Mouse (Mus musculus) left cerebral cortex, adult 2 months (tissue): Measurements from ENCODE around the gene Kynu. TPM values are rescaled to one million over a fixed set of nuclear protein-coding genes. Genes with fewer than 3 reads are reported as not detected.

Experiments used
- DNase-seq, 2 experiments: peaks; one replicate each; pipeline ENCODE4 v3.0.0; 2021 to 2022; ENCODE audit warnings: low spot score in 2 of 2, mixed read lengths in 1 of 2; ENCODE audit errors: extremely low spot score in 1 of 2
- H3K27ac ChIP-seq: fragments of 200-600 bp; 2 replicates; pipeline ENCODE4 v1.8.1; 2022
- H3K4me3 ChIP-seq: fragments of 200-600 bp; 2 replicates; pipeline ENCODE4 v1.8.1; 2022
- CTCF ChIP-seq: fragments of 200-600 bp; IDR thresholded peaks from 2 replicates; pipeline ENCODE4 v1.8.1; 2022; ENCODE audit warnings: antibody characterized with exemption, mild to moderate bottlenecking, moderate library complexity
- intact Hi-C: fragments of 180-260 bp; cut with DNase I; formaldehyde crosslinking; loops from one replicate; pipeline ENCODE4 v1.15.1; 2025
- total RNA-seq, 2 experiments: library from RNA; stranded (reverse); gene quantifications; 2 replicates each; pipeline ENCODE4 v1.2.3; 2021

The Kynu gene
- total RNA-seq, 2 experiments from 2014 or later, result not detected

DNA sequence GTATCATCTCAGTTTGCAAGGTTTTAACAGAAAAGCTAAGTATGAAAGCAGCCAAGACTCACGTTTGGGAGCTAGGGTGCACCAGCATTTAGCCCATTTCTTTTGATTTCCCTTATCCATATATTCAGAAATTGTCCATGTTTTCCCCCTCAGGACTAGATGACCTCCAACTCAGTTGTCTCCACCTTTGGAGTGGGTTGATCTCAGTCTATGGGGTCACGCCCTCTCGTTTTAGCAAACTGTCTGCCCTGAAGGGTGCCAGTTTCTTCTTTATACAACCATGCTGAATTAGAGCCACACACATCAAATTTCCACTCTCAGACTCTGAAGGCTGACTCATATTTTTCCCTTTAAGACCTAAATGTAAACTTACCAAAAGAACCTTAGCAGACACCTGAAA, 119.0 kb downstream of the Kynu start:
- TF ChIP-seq CTCF, result no peak
- no peak for DNase-seq
- intact Hi-C loops, result no loop called here
- Histone ChIP-seq H3K4me3 (no peak overlapping the region), H3K27ac (no peak overlapping the region)

DNA sequence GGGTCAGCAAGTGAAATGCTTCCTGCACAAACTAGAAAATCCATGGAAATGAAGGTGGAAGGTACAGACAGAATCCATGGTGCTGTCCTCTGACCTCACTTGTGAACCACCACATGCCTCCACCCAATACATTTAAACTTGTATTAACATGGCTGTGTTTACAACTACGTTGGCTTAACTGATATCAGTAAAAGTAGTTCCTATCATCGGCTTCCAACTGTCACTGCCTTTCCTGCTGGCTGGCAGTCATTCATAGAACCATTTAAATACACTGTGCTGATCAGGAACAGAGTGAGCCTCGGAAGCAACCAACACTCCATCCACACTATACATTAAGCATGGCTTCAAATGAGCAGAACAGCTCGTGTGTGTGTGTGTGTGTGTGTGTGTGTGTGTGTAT, 120.1 kb downstream of the Kynu start:
- no peak for TF ChIP-seq CTCF
- Histone ChIP-seq H3K27ac (no peak overlapping the region), H3K4me3 (no peak overlapping the region)
- intact Hi-C loops, result no loop called here
- DNase-seq, result no peak

DNA sequence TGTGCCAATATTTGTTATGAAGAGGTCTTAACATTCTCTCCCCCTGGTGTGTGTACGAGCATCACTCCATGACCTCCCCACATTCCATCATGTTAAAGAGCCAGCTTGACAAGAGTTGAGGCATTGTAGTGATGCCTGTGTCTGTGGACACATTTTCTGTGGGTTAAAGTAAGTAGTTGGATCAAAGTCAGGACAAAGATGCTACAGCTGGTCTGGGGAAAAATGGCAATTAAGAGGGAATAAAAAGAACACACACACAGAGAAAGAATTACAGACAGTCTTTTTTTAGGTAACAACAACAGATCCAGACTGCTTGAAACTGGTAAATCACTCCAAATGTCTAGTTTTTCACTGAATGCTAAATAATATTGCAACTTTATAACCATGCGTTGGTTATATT, 135.3 kb downstream of the Kynu start:
- Histone ChIP-seq H3K4me3 (no peak overlapping the region), H3K27ac (no peak overlapping the region)
- TF ChIP-seq CTCF, result no peak
- intact Hi-C loops, result no loop called here
- DNase-seq, result no peak

DNA sequence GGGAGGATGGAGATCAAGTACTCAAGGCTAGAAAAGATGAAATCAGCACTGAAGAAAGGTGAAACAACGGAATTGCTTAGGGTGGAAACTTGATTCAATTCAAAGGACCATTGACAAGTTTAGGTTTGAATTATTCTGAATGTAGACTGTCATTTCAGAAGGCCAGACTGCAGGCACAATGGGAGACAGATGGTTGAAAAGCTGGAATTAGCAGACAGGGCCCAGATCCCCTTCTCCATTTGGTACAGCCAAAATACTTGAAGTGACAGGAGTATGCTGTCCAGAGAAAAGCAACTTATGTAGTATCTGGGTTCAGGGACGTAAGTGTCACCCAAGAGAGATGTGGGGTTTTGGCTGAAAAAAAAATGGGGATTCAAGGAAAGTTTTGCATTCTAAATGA, 136.2 kb downstream of the Kynu start:
- no peak for TF ChIP-seq CTCF
- no peak for DNase-seq
- no peak overlapping the region for H3K4me3 ChIP-seq
- H3K27ac ChIP-seq, result no peak overlapping the region; the same call in 1 of the 2 replicates
- intact Hi-C loops, result loop anchor here (1.0 kb wide), 1 partner anchor 21 kb away; no protein-coding TSS in a partner anchor

DNA sequence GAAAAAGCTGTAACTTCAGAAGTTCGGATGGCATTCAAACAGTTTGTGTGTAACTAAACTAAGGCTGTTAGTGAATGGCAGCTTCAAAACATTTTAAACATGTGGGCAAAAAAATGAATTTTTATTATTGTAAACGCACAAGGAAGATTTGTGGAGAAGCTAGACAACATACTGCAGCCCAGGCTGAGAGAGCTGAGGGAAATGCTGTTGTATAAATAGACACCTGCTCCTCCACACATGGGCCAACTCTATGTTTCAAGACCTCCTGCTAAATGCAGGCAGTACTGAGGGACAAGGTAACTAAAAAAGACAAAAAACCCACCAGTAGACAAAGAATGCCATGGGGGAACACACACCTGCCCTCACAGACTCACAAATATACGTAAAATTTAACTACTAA, 140.5 kb downstream of the Kynu start:
- Histone ChIP-seq H3K27ac (no peak overlapping the region), H3K4me3 (no peak overlapping the region)
- no peak for TF ChIP-seq CTCF
- intact Hi-C loops, result no loop called here
- no peak for DNase-seq

DNA sequence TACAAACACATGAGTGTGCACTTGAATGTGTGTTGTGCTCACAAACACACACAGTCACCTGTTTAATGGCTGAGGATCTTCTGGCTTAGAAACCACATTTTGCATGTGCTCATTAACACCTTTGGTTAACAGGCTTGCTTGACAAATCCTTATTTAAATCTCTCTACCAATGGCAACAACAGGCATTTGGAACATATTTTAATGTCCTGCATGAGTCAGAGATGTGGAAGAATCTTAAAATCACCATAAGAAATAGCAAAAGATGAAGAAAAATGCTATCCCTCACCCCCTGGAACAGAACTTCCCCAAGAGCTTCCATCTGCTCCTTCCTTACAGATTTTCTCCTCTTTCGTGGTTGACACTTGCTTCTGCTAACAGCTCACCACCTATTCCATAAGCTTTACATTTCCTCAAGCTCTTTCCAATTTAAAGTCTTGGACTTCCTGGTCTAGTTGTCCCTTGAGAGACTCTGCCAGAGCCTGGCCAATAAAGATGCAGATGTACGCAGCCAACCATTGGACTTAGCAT, 157.5 kb downstream of the Kynu start:
- Histone ChIP-seq H3K4me3 (no peak overlapping the region), H3K27ac (peak overlapping the region; percentile 29)
- no peak for DNase-seq
- intact Hi-C loops, result loop anchor here (1.0 kb wide), 1 partner anchor 21 kb away; no protein-coding TSS in a partner anchor
- no peak for TF ChIP-seq CTCF

DNA sequence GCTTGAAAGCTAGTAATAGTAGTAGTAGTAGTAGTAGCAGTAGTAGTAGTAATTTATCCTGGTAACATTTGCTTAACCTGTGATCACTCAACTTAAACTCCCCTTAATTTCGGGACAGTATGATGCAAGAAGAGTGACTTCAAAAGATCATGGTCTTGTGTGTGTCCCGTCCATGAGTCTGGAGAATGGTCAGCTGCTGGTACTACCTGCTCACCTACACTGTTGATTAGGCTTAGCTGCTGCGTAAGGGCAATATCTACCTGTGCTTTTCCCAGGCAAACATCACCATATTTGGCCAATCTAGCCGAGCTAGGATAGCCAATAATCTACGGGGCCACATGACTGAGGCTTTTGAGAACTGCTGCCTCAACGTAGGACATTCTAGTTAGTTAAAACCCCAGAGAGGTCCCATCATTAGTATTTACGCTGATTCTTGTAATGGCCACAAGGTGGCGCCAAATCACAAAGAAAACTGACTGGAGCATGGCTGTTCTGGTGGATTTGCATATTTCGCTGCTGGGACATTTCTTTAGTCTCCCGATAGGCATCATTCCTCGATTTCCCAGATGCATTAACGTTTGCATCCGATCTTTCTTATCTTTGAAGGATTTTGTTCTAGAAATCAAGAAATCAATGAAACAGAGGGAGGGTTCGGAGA, 167.4 kb downstream of the Kynu start:
- Histone ChIP-seq H3K27ac (no peak overlapping the region), H3K4me3 (0 out of 2 replicates have a peak overlapping the region, but pooled peaks have one; percentile 24)
- DNase-seq, result peak; percentile 62 to 63
- TF ChIP-seq CTCF, result peak; percentile 88
- intact Hi-C loops, result loop anchor here (1.0 to 2.0 kb wide), 3 partner anchors 65 to 180 kb away; no protein-coding TSS in a partner anchor

DNA sequence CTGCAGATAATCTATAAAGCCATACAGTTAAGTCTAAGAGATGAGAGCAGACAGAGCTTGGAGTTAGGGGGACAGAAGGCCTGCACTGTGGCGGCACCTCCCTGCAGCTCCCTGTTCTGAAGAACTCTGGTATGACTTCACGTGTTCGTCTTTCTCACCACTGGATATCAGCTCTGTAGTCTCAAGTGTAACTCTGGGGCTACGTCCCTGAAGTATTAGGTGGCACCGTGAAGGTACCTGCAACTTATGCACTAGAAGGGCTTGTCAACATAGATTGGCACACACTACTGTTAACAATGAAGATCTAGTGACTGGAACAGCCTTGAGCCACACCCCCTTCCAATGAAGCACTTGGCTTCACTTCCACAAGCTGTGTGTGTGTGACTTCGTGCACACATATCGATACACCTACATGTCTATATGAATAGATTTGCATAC, 168.0 kb downstream of the Kynu start:
- no peak for DNase-seq
- 0 out of 2 replicates have a peak overlapping the region, but pooled peaks have one; percentile 24 for H3K4me3 ChIP-seq

DNA sequence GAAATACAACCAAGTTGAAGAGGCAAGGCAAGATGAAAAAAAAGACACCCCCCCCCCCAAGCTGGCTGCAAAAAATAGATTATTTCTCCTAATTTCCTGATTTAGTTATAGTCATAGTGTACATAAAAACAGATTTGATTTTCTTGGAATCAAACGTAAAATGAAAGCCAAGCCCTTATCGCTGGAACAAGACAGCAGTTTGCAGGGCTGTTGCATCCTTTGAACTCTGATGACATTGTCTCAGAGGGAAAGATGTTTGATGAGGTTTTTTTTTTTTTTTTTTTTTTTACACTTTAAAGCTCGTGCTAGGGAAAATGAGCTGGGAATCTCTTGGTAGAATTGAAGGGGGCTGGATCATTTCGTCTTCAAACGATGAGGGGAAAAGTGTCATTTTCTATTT, 172.1 kb downstream of the Kynu start:
- no peak overlapping the region for H3K27ac ChIP-seq
- H3K4me3 ChIP-seq, result no peak overlapping the region
- no peak for DNase-seq
- no peak for TF ChIP-seq CTCF
- intact Hi-C loops, result no loop called here

More for the DNA sequence above, 168.0 kb downstream of the Kynu start:
- no peak overlapping the region for H3K27ac ChIP-seq
- no peak for TF ChIP-seq CTCF
- intact Hi-C loops, result loop anchor here (1.0 to 2.0 kb wide), 2 partner anchors 64 to 128 kb away; no protein-coding TSS in a partner anchor

DNA sequence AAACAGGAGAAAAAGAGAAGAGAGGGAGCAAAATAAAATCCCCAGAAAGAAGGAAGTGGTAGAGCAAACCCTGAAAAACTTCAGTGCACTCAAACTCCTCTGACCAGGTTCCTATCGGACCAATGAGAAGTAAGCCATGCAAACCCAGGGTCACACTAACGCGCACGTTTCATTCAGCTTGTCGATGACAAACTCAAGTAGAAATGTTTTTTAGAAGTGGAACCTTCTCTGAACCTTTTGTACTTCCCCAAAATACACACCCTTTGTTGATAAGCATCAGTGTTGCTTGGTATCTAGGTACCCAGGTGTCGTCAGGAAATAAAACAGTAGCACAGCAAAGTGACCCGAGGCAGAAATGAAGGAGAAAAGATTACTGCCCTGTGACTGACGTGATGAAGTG, 172.6 kb downstream of the Kynu start:
- H3K27ac ChIP-seq, result no peak overlapping the region
- intact Hi-C loops, result no loop called here

DNA sequence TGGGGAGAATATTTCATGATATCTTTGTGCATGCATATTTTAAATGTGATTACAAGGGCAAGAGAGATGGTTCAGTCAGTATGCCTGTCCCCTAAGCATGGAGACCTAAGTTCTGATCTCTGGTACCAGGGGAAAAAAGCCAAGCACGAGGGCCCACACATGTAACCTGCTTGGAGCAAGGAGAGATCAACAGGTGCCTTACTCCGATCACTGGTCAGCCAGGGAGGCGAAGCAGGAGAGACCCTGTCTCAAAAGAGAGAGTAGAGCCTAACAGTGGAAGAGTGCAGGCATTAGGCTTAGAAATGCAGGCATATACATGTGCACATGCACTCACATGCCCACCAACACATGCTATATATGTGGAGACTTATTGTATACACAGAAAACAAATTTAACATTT, 173.7 kb downstream of the Kynu start:
- DNase-seq, result no peak
- intact Hi-C loops, result no loop called here
- Histone ChIP-seq H3K27ac (no peak overlapping the region), H3K4me3 (no peak overlapping the region)
- TF ChIP-seq CTCF, result no peak

More for the DNA sequence above, 172.6 kb downstream of the Kynu start:
- no peak for TF ChIP-seq CTCF
- H3K4me3 ChIP-seq, result no peak overlapping the region
- no peak for DNase-seq

Other genes starting within 250 kb of the Kynu start
- gene Arhgap15, start 193.5 kb downstream of the Kynu start, total RNA-seq, result 10 to 100 TPM in 1 of 2 experiments, 1 to 10 TPM in 1; 9.7 to 12.8 TPM